Mouse (Mus musculus) intestine, embryonic 14.5 days (tissue): Measurements from ENCODE around the gene Mdm4. TPM values are rescaled to one million over a fixed set of nuclear protein-coding genes. Genes with fewer than 3 reads are reported as not detected.
A peak's percentile ranks its signal among the peaks of the same experiment; 100 is the strongest.

Source experiments
- ATAC-seq: fragments of 200-750 bp; cut with Nextera tagmentation; replicated peaks from 2 replicates; pipeline ENCODE4 v1.8.0; 2017; ENCODE audit warnings: low read depth, moderate number of reproducible peaks, moderate TSS enrichment, moderate library complexity; ENCODE audit not compliant: low FRiP score, low TSS enrichment
- DNase-seq: peaks from one replicate; pipeline ENCODE4 v3.0.0-alpha.2; 2018; ENCODE audit warnings: low spot score
- H3K27ac ChIP-seq: fragments of 300-500 bp; sonication (generic); 2 replicates; pipeline ENCODE4 v1.5.1; 2014; ENCODE audit warnings: low read depth, mild to moderate bottlenecking, control low read depth
- H3K27me3 ChIP-seq: fragments of 300-500 bp; sonication (generic); replicated peaks from 2 replicates; pipeline ENCODE4 v1.6.1; 2014; ENCODE audit warnings: low read length, control low read depth; ENCODE audit not compliant: control insufficient read depth, insufficient read depth
- H3K36me3 ChIP-seq: fragments of 300-500 bp; sonication (generic); 2 replicates; pipeline ENCODE4 v1.6.1; 2014; ENCODE audit warnings: low read length, control low read depth; ENCODE audit not compliant: control insufficient read depth, insufficient read depth
- H3K4me1 ChIP-seq: fragments of 300-500 bp; sonication (generic); replicated peaks from 2 replicates; pipeline ENCODE4 v1.6.1; 2014; ENCODE audit warnings: low read length, control low read depth, mixed read lengths; ENCODE audit not compliant: control insufficient read depth, insufficient read depth
- H3K4me2 ChIP-seq: fragments of 300-500 bp; sonication (generic); 2 replicates; pipeline ENCODE4 v1.6.1; 2014; ENCODE audit warnings: low read length
- H3K4me3 ChIP-seq: fragments of 300-500 bp; sonication (generic); 2 replicates; pipeline ENCODE4 v1.5.1; 2014; ENCODE audit warnings: low read depth, low read length, control low read depth, mixed read lengths
- H3K9ac ChIP-seq: fragments of 300-500 bp; sonication (generic); 2 replicates; pipeline ENCODE4 v1.6.1; 2014; ENCODE audit warnings: mild to moderate bottlenecking, low read length
- H3K9me3 ChIP-seq: fragments of 300-500 bp; sonication (generic); 2 replicates; pipeline ENCODE4 v1.6.1; 2016; ENCODE audit warnings: low read length, control low read depth; ENCODE audit not compliant: control insufficient read depth
- WGBS: fragments of 180-500 bp; shearing (Covaris S2); extraction: QIAGEN DNeasy Blood & Tissue Kit; methylation state at CpG from one replicate; pipeline ENCODE4 v1.1.7; 2014; 5-methylcytosine and 5-hydroxymethylcytosine counted together
- polyA plus RNA-seq: library from polyadenylated mRNA; unstranded; fragments of >200 nt; fragmentation: Nextera tagmentation; extraction: Ambion mirVana; gene quantifications from 2 replicates; pipeline ENCODE4 v1.2.1, GENCODE M21; 2014

The Mdm4 gene
- polyA plus RNA-seq, 1 experiment from 2014 or later, result 49.7 TPM

DNA sequence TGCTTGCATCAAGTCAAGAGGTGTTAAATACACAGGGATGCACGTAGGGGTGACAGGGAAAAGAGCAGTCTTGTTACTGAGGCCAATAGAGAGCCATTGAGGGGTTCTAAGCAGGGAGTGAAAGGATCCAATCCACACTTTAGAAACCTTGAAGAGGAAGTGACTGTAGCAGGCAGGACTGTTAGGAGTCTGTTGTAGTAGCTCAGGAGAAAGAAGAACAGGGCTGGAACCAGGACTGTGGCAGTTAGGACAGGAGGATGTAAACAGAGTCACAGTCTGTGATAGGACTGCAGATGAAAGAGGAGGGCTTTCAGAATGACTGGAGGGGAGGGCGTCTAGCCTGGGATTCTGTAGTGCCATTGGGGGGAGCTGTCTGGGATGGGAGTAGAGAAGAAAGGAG lies 29.2 kb upstream of the Mdm4 start:
- Histone ChIP-seq H3K36me3 (peaks cover 5% of the 10 kb centered on the region; the same call in 1 of the 2 replicates), H3K4me3 (no peak overlapping the region), H3K9me3 (no peaks in the 10 kb centered on the region), H3K4me1 (peaks cover 10% of the 10 kb centered on the region; the same call in 1 of the 2 replicates), H3K27ac (no peak overlapping the region), H3K9ac (no peak overlapping the region), H3K4me2 (no peak overlapping the region), H3K27me3 (no peaks in the 10 kb centered on the region)
- no peak for DNase-seq
- ATAC-seq, result no peak
- WGBS, result 38% methylated on average over 2 of the region's 2 CpGs

- ATAC-seq (no peak; the same call in 1 of the 2 replicates), DNase-seq (no peak)
- Histone ChIP-seq H3K4me3 (no peak overlapping the region), H3K36me3 (peaks cover 5% of the 10 kb centered on the region; the same call in 1 of the 2 replicates), H3K27ac (no peak overlapping the region), H3K9me3 (no peaks in the 10 kb centered on the region), H3K4me2 (no peak overlapping the region), H3K4me1 (peaks cover 15% of the 10 kb centered on the region; the same call in 1 of the 2 replicates), H3K27me3 (no peaks in the 10 kb centered on the region), H3K9ac (no peak overlapping the region)
- 60% methylated on average over 7 of the region's 7 CpGs for WGBS
These were observed 27.1 kb upstream of the Mdm4 start for GRCm38 (mm10) chr1:133057345-133058034.

DNA sequence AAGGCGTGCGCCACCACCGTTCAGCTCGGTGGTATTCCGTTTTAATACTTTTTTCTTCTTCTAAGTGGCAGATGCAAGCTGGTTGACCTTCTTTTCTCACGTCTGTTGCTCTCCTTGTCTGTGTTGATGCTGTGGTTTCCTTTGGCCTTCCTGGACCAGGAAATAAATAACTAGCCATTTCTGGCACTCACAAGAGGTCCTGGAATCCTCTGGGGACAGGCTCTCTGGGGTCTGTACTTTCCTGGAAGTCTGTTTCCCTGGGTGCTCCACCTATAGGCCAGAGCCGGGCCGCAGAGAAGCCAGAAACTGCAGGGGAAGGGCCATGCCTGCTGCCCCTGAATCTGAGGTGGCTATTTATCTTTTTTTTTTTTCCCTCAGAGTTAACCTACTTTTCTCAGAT lies 24.0 kb upstream of the Mdm4 start:
- Histone ChIP-seq H3K4me1 (peaks cover 16% of the 10 kb centered on the region; the same call in 1 of the 2 replicates), H3K36me3 (no peaks in the 10 kb centered on the region), H3K9me3 (no peaks in the 10 kb centered on the region), H3K27me3 (no peaks in the 10 kb centered on the region), H3K9ac (no peak overlapping the region), H3K27ac (no peak overlapping the region), H3K4me3 (no peak overlapping the region), H3K4me2 (no peak overlapping the region)
- DNase-seq, result no peak
- WGBS, result 59% methylated on average over 8 of the region's 8 CpGs
- ATAC-seq, result no peak

DNA sequence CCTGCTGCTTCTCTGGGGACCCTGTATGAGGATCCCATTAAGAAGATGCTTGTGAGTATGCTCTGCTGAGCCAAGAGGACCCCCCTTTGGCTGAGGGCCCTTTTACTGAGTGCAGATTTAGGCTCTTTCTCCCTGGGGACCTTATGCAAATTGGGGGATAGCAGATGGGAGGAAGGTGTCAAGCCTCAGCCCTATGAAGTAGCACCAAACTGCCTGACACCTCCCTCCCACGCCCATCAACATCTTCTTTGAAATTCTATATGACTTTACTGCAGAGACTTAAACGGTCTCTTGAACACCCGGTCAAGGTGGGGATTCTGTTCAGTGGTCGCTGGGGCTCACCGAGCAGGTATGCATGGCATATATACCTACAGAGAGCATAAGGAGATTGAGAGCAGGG lies 22.7 kb upstream of the Mdm4 start:
- DNase-seq (no peak), ATAC-seq (no peak; the same call in 1 of the 2 replicates)
- peaks cover 20% of the 10 kb centered on the region for H3K4me1 ChIP-seq
- no peaks in the 10 kb centered on the region for H3K27me3 ChIP-seq
- H3K4me2 ChIP-seq, result no peak overlapping the region
- WGBS, result 35% methylated on average over 5 of the region's 5 CpGs
- H3K9me3 ChIP-seq, result no peaks in the 10 kb centered on the region
- H3K27ac ChIP-seq, result no peak overlapping the region
- no peak overlapping the region for H3K4me3 ChIP-seq
- H3K9ac ChIP-seq, result no peak overlapping the region
- no peaks in the 10 kb centered on the region for H3K36me3 ChIP-seq

DNA sequence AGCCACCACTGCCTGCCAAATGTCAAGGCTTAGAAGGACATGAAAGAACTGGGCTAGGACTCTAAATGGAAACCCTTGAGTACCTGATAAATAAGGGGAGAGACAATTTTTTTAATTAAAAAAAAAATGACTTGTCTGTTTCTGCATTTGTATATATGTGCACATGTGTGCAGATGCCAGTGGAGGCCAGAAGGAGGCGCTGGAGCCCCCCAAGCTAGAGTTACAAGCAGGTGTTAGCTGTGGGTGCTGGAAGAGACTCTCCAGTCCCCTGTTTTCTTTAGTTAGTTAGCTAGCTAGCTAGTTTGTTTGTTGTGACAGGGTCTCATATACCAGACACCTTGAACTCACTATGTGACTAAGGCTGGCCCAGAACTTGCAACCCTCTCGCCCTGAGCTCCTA lies 21.5 kb upstream of the Mdm4 start:
- 80% methylated on average over 2 of the region's 2 CpGs for WGBS

GRCm38 (mm10) chr1:133050001-133050431 lies 19.7 kb upstream of the Mdm4 start:
- H3K4me1 ChIP-seq, result peaks cover 24% of the 10 kb centered on the region
- no peak overlapping the region for H3K9ac ChIP-seq
- H3K4me3 ChIP-seq, result no peak overlapping the region
- no peak overlapping the region for H3K4me2 ChIP-seq
- no peak for ATAC-seq
- DNase-seq, result no peak
- no peaks in the 10 kb centered on the region for H3K9me3 ChIP-seq
- WGBS, result 27% methylated on average over 11 of the region's 11 CpGs
- H3K27ac ChIP-seq, result no peak overlapping the region
- H3K27me3 ChIP-seq, result no peaks in the 10 kb centered on the region
- H3K36me3 ChIP-seq, result no peaks in the 10 kb centered on the region

More for the DNA sequence above, 21.5 kb upstream of the Mdm4 start:
- Histone ChIP-seq H3K27me3 (no peaks in the 10 kb centered on the region), H3K4me3 (no peak overlapping the region), H3K27ac (no peak overlapping the region), H3K36me3 (no peaks in the 10 kb centered on the region), H3K9ac (no peak overlapping the region), H3K4me2 (no peak overlapping the region), H3K4me1 (peaks cover 21% of the 10 kb centered on the region), H3K9me3 (no peaks in the 10 kb centered on the region)
- ATAC-seq (no peak), DNase-seq (no peak)

GRCm38 (mm10) chr1:133048690-133049089 lies 18.3 kb upstream of the Mdm4 start:
- DNase-seq (no peak), ATAC-seq (no peak)
- H3K4me1 ChIP-seq, result peaks cover 29% of the 10 kb centered on the region
- H3K4me3 ChIP-seq, result no peak overlapping the region
- 40% methylated on average over 2 of the region's 2 CpGs for WGBS
- H3K9me3 ChIP-seq, result no peaks in the 10 kb centered on the region
- no peak overlapping the region for H3K4me2 ChIP-seq
- no peak overlapping the region for H3K9ac ChIP-seq
- H3K27me3 ChIP-seq, result no peaks in the 10 kb centered on the region
- no peaks in the 10 kb centered on the region for H3K36me3 ChIP-seq
- H3K27ac ChIP-seq, result no peak overlapping the region

- Histone ChIP-seq H3K9ac (peak overlapping the region; percentile 96; the same call in 1 of the 2 replicates), H3K4me2 (peak overlapping the region; percentile 84), H3K4me1 (peaks cover 25% of the 10 kb centered on the region), H3K27ac (peak overlapping the region; percentile 85; the same call in 1 of the 2 replicates), H3K4me3 (peak overlapping the region; percentile 83; the same call in 1 of the 2 replicates), H3K9me3 (no peaks in the 10 kb centered on the region), H3K36me3 (no peaks in the 10 kb centered on the region), H3K27me3 (no peaks in the 10 kb centered on the region)
- ATAC-seq (no peak), DNase-seq (no peak)
- WGBS, result 43% methylated on average over 8 of the region's 8 CpGs
These were observed 17.2 kb upstream of the Mdm4 start for GRCm38 (mm10) chr1:133047575-133047974.

GRCm38 (mm10) chr1:133046441-133046931 lies 16.1 kb upstream of the Mdm4 start:
- under 1% methylated on average over 38 of the region's 40 CpGs for WGBS

More at GRCm38 (mm10) chr1:133046441-133046931, 16.1 kb upstream of the Mdm4 start:
- Histone ChIP-seq H3K4me2 (peak overlapping the region; percentile 84), H3K36me3 (no peaks in the 10 kb centered on the region), H3K9ac (peak overlapping the region; percentile 96), H3K4me1 (peaks cover 22% of the 10 kb centered on the region), H3K9me3 (no peaks in the 10 kb centered on the region), H3K27me3 (no peaks in the 10 kb centered on the region), H3K4me3 (peak overlapping the region; percentile 83), H3K27ac (peak overlapping the region; percentile 85)
- peak; percentile 61 for ATAC-seq
- peak; percentile 82 for DNase-seq
